Mouse (Mus musculus): ENCODE measurements around the gene Chd3. TPM values are rescaled to one million over a fixed set of nuclear protein-coding genes. Genes with fewer than 3 reads are reported as not detected.
A peak's percentile ranks its signal among the peaks of the same experiment; 100 is the strongest.
"Not testable (repeated sequence)": the region's sequence is repeated elsewhere in the genome, so short reads cannot be mapped to it uniquely, and the experiment has no call there.

Gene Chd3
- polyA plus RNA-seq, 1 experiment from 2014 or later: 56.9 TPM

- peak overlapping the region; percentile 99 for H3K27ac ChIP-seq (ENCODE audit: low read length)
- H3K4me3 ChIP-seq (ENCODE audit: low read length): peak overlapping the region; percentile 77
- under 1% methylated on average over 30 of the region's 31 CpGs for WGBS
- H3K4me1 ChIP-seq (replicated peaks; ENCODE audit: control insufficient read depth, insufficient read depth, low read length): peaks cover 37% of the 10 kb centered on the region
- not testable (repeated sequence) for H3K36me3 ChIP-seq (ENCODE audit: control insufficient read depth, insufficient read depth, low read length); H3K27me3 ChIP-seq (ENCODE audit: control insufficient read depth, insufficient read depth, low read depth, low read length); H3K9me3 ChIP-seq (ENCODE audit: control insufficient read depth, low read length); ATAC-seq (ENCODE audit: low read depth)
- peak overlapping the region; percentile 79 for H3K4me2 ChIP-seq (ENCODE audit: low read depth, low read length)
- peak overlapping the region; percentile 96 for H3K9ac ChIP-seq (ENCODE audit: low read length)
These were observed 25.5 kb upstream of the Chd3 start for GRCm38 (mm10) chr11:69394591-69395167.

DNA sequence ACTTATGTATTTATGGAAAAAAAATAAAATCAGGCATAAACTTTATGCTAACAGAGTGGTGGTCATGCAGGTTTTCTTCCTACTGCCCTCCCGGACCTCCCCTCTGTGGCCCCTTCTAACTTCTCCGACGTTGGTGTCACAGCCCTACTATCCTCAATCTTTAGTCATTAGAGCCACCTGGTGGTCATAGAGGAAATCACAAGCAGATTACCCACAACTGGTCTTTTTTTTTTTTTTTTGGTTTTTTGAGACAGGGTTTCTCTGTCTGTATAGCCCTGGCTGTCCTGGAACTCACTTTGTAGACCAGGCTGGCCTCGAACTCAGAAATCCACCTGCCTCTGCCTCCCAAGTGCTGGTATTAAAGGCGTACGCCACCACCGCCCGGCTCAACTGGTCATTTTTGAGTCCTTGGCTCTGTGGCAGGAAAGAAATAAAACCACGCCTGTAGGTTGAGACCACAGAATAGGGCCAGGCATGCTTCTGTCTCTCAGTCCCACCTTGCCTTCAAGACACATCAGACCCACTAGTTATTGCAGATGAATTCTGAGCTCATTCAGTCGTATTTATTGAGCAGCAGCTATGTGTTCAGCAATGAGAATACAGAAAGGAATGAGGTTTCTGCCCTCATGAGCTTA, 21.3 kb upstream of the Chd3 start:
- H3K4me3 ChIP-seq (ENCODE audit: low read length): no peak overlapping the region
- ATAC-seq (ENCODE audit: low read depth): peak; percentile 27; the same call in 1 of the 2 replicates
- no peak overlapping the region for H3K9ac ChIP-seq (ENCODE audit: low read length)
- 47% methylated on average over 10 of the region's 10 CpGs for WGBS
- 0 out of 2 replicates have a peak overlapping the region, but pooled peaks have one; percentile 8 for H3K4me2 ChIP-seq (ENCODE audit: low read depth, low read length)
- no peaks in the 10 kb centered on the region for H3K36me3 ChIP-seq (ENCODE audit: control insufficient read depth, insufficient read depth, low read length)
- H3K4me1 ChIP-seq (replicated peaks; ENCODE audit: control insufficient read depth, insufficient read depth, low read length): peaks cover 11% of the 10 kb centered on the region; the same call in 1 of the 2 replicates
- no peaks in the 10 kb centered on the region for H3K27me3 ChIP-seq (ENCODE audit: control insufficient read depth, insufficient read depth, low read depth, low read length)
- H3K9me3 ChIP-seq (ENCODE audit: control insufficient read depth, low read length): no peaks in the 10 kb centered on the region
- no peak overlapping the region for H3K27ac ChIP-seq (ENCODE audit: low read length)

- no peaks in the 10 kb centered on the region for H3K36me3 ChIP-seq (ENCODE audit: control insufficient read depth, insufficient read depth, low read length)
- no peaks in the 10 kb centered on the region for H3K27me3 ChIP-seq (ENCODE audit: control insufficient read depth, insufficient read depth, low read depth, low read length)
- H3K4me3 ChIP-seq (ENCODE audit: low read length): no peak overlapping the region
- 56% methylated on average over 14 of the region's 14 CpGs for WGBS
- H3K9me3 ChIP-seq (ENCODE audit: control insufficient read depth, low read length): no peaks in the 10 kb centered on the region
- peaks cover 11% of the 10 kb centered on the region; the same call in 1 of the 2 replicates for H3K4me1 ChIP-seq (replicated peaks; ENCODE audit: control insufficient read depth, insufficient read depth, low read length)
- H3K9ac ChIP-seq (ENCODE audit: low read length): no peak overlapping the region
- H3K27ac ChIP-seq (ENCODE audit: low read length): no peak overlapping the region
- peak; percentile 16; the same call in 1 of the 2 replicates for ATAC-seq (ENCODE audit: low read depth)
- H3K4me2 ChIP-seq (ENCODE audit: low read depth, low read length): 0 out of 2 replicates have a peak overlapping the region, but pooled peaks have one; percentile 8
These were observed 20.6 kb upstream of the Chd3 start for GRCm38 (mm10) chr11:69389531-69390399.

DNA sequence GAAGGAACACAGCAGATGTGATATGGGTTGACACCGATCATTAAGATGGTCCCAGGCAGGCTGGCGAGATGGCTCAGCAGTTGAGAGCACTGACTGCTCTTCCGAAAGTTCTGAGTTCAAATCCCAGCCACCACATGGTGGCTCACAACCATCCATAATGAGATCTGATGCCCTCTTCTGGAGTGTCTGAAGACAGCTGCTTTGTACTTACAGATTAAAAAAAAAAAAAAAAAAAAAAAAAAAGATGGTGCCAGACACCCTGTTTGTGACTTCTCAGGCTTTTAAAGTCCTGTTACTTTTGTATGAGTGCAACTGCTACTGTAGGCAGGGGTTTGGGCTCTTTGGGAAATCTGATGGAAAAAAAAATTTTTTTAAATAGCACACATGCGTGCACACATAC, 19.5 kb upstream of the Chd3 start:
- peaks cover 8% of the 10 kb centered on the region; the same call in 1 of the 2 replicates for H3K4me1 ChIP-seq (replicated peaks; ENCODE audit: control insufficient read depth, insufficient read depth, low read length)
- H3K27ac ChIP-seq (ENCODE audit: low read length): no peak overlapping the region
- H3K9me3 ChIP-seq (ENCODE audit: control insufficient read depth, low read length): no peaks in the 10 kb centered on the region
- H3K4me3 ChIP-seq (ENCODE audit: low read length): no peak overlapping the region
- no peak overlapping the region for H3K9ac ChIP-seq (ENCODE audit: low read length)
- no peak for ATAC-seq (ENCODE audit: low read depth)
- H3K4me2 ChIP-seq (ENCODE audit: low read depth, low read length): no peak overlapping the region
- no peaks in the 10 kb centered on the region for H3K27me3 ChIP-seq (ENCODE audit: control insufficient read depth, insufficient read depth, low read depth, low read length)
- no peaks in the 10 kb centered on the region for H3K36me3 ChIP-seq (ENCODE audit: control insufficient read depth, insufficient read depth, low read length)
- WGBS: 93% methylated on average over 4 of the region's 4 CpGs

DNA sequence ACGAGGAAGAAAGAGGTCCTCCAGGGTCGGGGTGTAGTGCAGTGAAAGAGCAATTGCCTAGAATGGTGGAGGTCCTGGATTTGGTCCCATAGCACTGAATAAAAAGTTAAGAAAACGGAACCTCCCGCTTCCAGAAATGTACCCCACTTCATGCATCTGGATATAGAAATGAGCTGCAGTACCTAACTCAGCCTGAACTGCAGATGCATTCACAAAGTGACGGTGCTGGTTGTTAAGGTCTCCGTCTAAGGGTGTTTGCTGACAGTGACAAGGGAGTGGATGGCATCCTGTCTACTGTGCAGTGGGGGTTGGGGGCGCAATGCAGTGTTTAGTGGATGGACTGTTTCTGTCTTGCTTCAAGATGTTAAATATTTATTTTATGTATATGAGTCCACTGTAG, 17.6 kb upstream of the Chd3 start:
- no peak for ATAC-seq (ENCODE audit: low read depth)
- no peaks in the 10 kb centered on the region for H3K27me3 ChIP-seq (ENCODE audit: control insufficient read depth, insufficient read depth, low read depth, low read length)
- no peaks in the 10 kb centered on the region for H3K9me3 ChIP-seq (ENCODE audit: control insufficient read depth, low read length)
- peaks cover 8% of the 10 kb centered on the region; the same call in 1 of the 2 replicates for H3K4me1 ChIP-seq (replicated peaks; ENCODE audit: control insufficient read depth, insufficient read depth, low read length)
- no peak overlapping the region for H3K9ac ChIP-seq (ENCODE audit: low read length)
- no peak overlapping the region for H3K4me3 ChIP-seq (ENCODE audit: low read length)
- 61% methylated on average over 7 of the region's 7 CpGs for WGBS
- H3K36me3 ChIP-seq (ENCODE audit: control insufficient read depth, insufficient read depth, low read length): no peaks in the 10 kb centered on the region
- no peak overlapping the region for H3K27ac ChIP-seq (ENCODE audit: low read length)
- no peak overlapping the region for H3K4me2 ChIP-seq (ENCODE audit: low read depth, low read length)

- Histone ChIP-seq H3K9me3 (ENCODE audit: control insufficient read depth, low read length) (no peaks in the 10 kb centered on the region), H3K27me3 (ENCODE audit: control insufficient read depth, insufficient read depth, low read depth, low read length) (no peaks in the 10 kb centered on the region), H3K4me3 (ENCODE audit: low read length) (no peak overlapping the region), H3K27ac (ENCODE audit: low read length) (no peak overlapping the region), H3K4me1 (replicated peaks; ENCODE audit: control insufficient read depth, insufficient read depth, low read length) (peaks cover 5% of the 10 kb centered on the region; the same call in 1 of the 2 replicates), H3K4me2 (ENCODE audit: low read depth, low read length) (no peak overlapping the region), H3K9ac (ENCODE audit: low read length) (no peak overlapping the region), H3K36me3 (ENCODE audit: control insufficient read depth, insufficient read depth, low read length) (no peaks in the 10 kb centered on the region)
- 72% methylated on average over 6 of the region's 6 CpGs for WGBS
- ATAC-seq (ENCODE audit: low read depth): no peak
These were observed 15.8 kb upstream of the Chd3 start for GRCm38 (mm10) chr11:69384979-69385378.

GRCm38 (mm10) chr11:69382478-69383105, 13.4 kb upstream of the Chd3 start:
- no peak overlapping the region for H3K9ac ChIP-seq (ENCODE audit: low read length)
- 60% methylated on average over 10 of the region's 10 CpGs for WGBS
- no peaks in the 10 kb centered on the region for H3K9me3 ChIP-seq (ENCODE audit: control insufficient read depth, low read length)
- H3K4me2 ChIP-seq (ENCODE audit: low read depth, low read length): no peak overlapping the region
- H3K4me3 ChIP-seq (ENCODE audit: low read length): no peak overlapping the region
- no peak for ATAC-seq (ENCODE audit: low read depth)
- no peak overlapping the region for H3K27ac ChIP-seq (ENCODE audit: low read length)
- H3K4me1 ChIP-seq (replicated peaks; ENCODE audit: control insufficient read depth, insufficient read depth, low read length): no peaks in the 10 kb centered on the region
- H3K27me3 ChIP-seq (ENCODE audit: control insufficient read depth, insufficient read depth, low read depth, low read length): no peaks in the 10 kb centered on the region
- peaks cover 4% of the 10 kb centered on the region; the same call in 1 of the 2 replicates for H3K36me3 ChIP-seq (ENCODE audit: control insufficient read depth, insufficient read depth, low read length)

GRCm38 (mm10) chr11:69381356-69381755, 12.2 kb upstream of the Chd3 start:
- no peaks in the 10 kb centered on the region for H3K4me1 ChIP-seq (replicated peaks; ENCODE audit: control insufficient read depth, insufficient read depth, low read length)
- WGBS: 66% methylated on average over 6 of the region's 6 CpGs
- H3K9ac ChIP-seq (ENCODE audit: low read length): no peak overlapping the region
- no peak overlapping the region for H3K4me2 ChIP-seq (ENCODE audit: low read depth, low read length)
- ATAC-seq (ENCODE audit: low read depth): no peak
- peaks cover 9% of the 10 kb centered on the region for H3K36me3 ChIP-seq (ENCODE audit: control insufficient read depth, insufficient read depth, low read length)
- H3K4me3 ChIP-seq (ENCODE audit: low read length): no peak overlapping the region
- no peaks in the 10 kb centered on the region for H3K9me3 ChIP-seq (ENCODE audit: control insufficient read depth, low read length)
- H3K27ac ChIP-seq (ENCODE audit: low read length): no peak overlapping the region
- H3K27me3 ChIP-seq (ENCODE audit: control insufficient read depth, insufficient read depth, low read depth, low read length): no peaks in the 10 kb centered on the region

DNA sequence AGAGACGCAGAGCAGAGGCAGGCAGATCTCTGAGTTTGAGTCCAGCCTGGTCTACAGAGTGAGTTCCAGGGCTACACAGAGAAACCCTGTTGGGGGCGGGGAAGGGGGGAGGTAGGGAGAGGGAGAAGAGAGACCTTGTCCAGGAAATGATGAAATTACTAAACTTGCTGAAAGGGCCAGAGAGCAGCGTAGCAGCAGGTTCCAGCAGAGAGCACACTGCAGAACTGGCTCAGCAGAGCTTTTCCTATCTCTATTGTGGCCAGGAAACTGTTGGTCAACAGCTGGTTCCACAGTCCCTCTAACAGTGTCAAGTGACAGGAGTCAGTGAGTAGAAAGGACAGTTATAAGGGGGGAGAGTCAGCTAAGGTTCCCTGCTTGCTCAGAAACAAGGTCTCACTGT, 10.4 kb upstream of the Chd3 start:
- H3K4me2 ChIP-seq (ENCODE audit: low read depth, low read length): no peak overlapping the region
- no peak for ATAC-seq (ENCODE audit: low read depth)

More for the DNA sequence above, 10.4 kb upstream of the Chd3 start:
- H3K27ac ChIP-seq (ENCODE audit: low read length): no peak overlapping the region
- no peaks in the 10 kb centered on the region for H3K4me1 ChIP-seq (replicated peaks; ENCODE audit: control insufficient read depth, insufficient read depth, low read length)
- H3K27me3 ChIP-seq (ENCODE audit: control insufficient read depth, insufficient read depth, low read depth, low read length): no peaks in the 10 kb centered on the region
- no peak overlapping the region for H3K4me3 ChIP-seq (ENCODE audit: low read length)
- 83% methylated on average over 3 of the region's 3 CpGs for WGBS
- H3K9ac ChIP-seq (ENCODE audit: low read length): no peak overlapping the region
- H3K36me3 ChIP-seq (ENCODE audit: control insufficient read depth, insufficient read depth, low read length): peaks cover 11% of the 10 kb centered on the region
- no peaks in the 10 kb centered on the region for H3K9me3 ChIP-seq (ENCODE audit: control insufficient read depth, low read length)
